Mouse (Mus musculus): ENCODE measurements around the gene Fam20b.

Fam20b gene

GRCm38 (mm10) chr1:156718950-156719805 lies at the start of gene Fam20b:
Gene Fam20b (minus strand): TSS chr1:156719086.
- peak; percentile 97 for DNase-seq

- no peak for DNase-seq
Observed at GRCm38 (mm10) chr1:156765311-156765710, 46.4 kb upstream of the Fam20b start.

- DNase-seq = no peak
Observed at GRCm38 (mm10) chr1:156764584-156764983, 45.7 kb upstream of the Fam20b start.

- no peak for DNase-seq
Observed at GRCm38 (mm10) chr1:156763280-156763679, 44.4 kb upstream of the Fam20b start.

- peak; percentile 57 for DNase-seq
Observed at GRCm38 (mm10) chr1:156761430-156761801, 42.5 kb upstream of the Fam20b start.

- no peak for DNase-seq
Observed at GRCm38 (mm10) chr1:156760549-156761429, 41.9 kb upstream of the Fam20b start.

GRCm38 (mm10) chr1:156758326-156758725 lies 39.4 kb upstream of the Fam20b start:
- no peak for DNase-seq

GRCm38 (mm10) chr1:156754608-156755413 lies 35.9 kb upstream of the Fam20b start:
- DNase-seq = no peak

GRCm38 (mm10) chr1:156752990-156753389 lies 34.1 kb upstream of the Fam20b start:
- DNase-seq = no peak

GRCm38 (mm10) chr1:156752020-156752724 lies 33.3 kb upstream of the Fam20b start:
- peak; percentile 79 for DNase-seq

- no peak for DNase-seq
Observed at GRCm38 (mm10) chr1:156750261-156750660, 31.4 kb upstream of the Fam20b start.

GRCm38 (mm10) chr1:156749136-156749535 lies 30.2 kb upstream of the Fam20b start:
- no peak for DNase-seq

GRCm38 (mm10) chr1:156748435-156749005 lies 29.6 kb upstream of the Fam20b start:
- DNase-seq = no peak

GRCm38 (mm10) chr1:156745188-156745810 lies 26.4 kb upstream of the Fam20b start:
- no peak for DNase-seq

GRCm38 (mm10) chr1:156741482-156742411 lies 22.9 kb upstream of the Fam20b start:
- DNase-seq = peak; percentile 77

- DNase-seq = no peak
Observed at GRCm38 (mm10) chr1:156735788-156736187, 16.9 kb upstream of the Fam20b start.

GRCm38 (mm10) chr1:156734019-156734418 lies 15.1 kb upstream of the Fam20b start:
- no peak for DNase-seq

GRCm38 (mm10) chr1:156733559-156733958 lies 14.7 kb upstream of the Fam20b start:
- no peak for DNase-seq

- DNase-seq = no peak
Observed at GRCm38 (mm10) chr1:156732996-156733395, 14.1 kb upstream of the Fam20b start.

GRCm38 (mm10) chr1:156730802-156731201 lies 11.9 kb upstream of the Fam20b start:
- DNase-seq = peak; percentile 8
